Comparison of ENCODE assay signal across 43 mouse cellular contexts in genomic region chr5:87455519-87455918, GRCm38 (mm10). TPM values are rescaled to one million over a fixed set of nuclear protein-coding genes. Genes with fewer than 3 reads are reported as not detected.
"Had no signal": no experiment of that assay in that cellular context is flagged by ENCODE, and none has a peak within 500 bp of the region (broad histone marks: within the 10 kb centered on the region; RNA-seq: fewer than 3 reads in every experiment).

No protein-coding gene starts in this region.

- H3K36me3 ChIP-seq: heart, embryonic 10.5 days; heart, embryonic 12.5 days; heart, embryonic 13.5 days; heart, embryonic 15.5 days; hindbrain, embryonic 10.5 days; hindbrain, embryonic 12.5 days; hindbrain, embryonic 13.5 days; hindbrain, embryonic 15.5 days; kidney, embryonic 15.5 days had no signal

- H3K9me3 ChIP-seq: heart, embryonic 10.5 days; heart, embryonic 12.5 days; heart, embryonic 13.5 days; heart, embryonic 15.5 days; hindbrain, embryonic 10.5 days; hindbrain, embryonic 12.5 days; hindbrain, embryonic 13.5 days; hindbrain, embryonic 15.5 days; kidney, embryonic 15.5 days had no signal

- H3K4me2 ChIP-seq: heart, embryonic 11.5 days; heart, embryonic 12.5 days; heart, embryonic 13.5 days; heart, embryonic 15.5 days; hindbrain, embryonic 12.5 days; hindbrain, embryonic 13.5 days; hindbrain, embryonic 14.5 days; hindbrain, embryonic 15.5 days; kidney, embryonic 15.5 days had no signal

- H3K27me3 ChIP-seq: heart, embryonic 12.5 days; heart, embryonic 13.5 days; heart, embryonic 15.5 days; hindbrain, embryonic 12.5 days; hindbrain, embryonic 13.5 days; hindbrain, embryonic 15.5 days; kidney, embryonic 15.5 days had no signal

- ATAC-seq: hindbrain, embryonic 16.5 days; hindbrain, postnatal 0 days; inflammation-experienced regulatory T-cells, adult 6 months had no signal

- H3K9ac ChIP-seq: heart, embryonic 12.5 days; heart, embryonic 13.5 days; heart, embryonic 15.5 days; hindbrain, embryonic 12.5 days; hindbrain, embryonic 13.5 days; hindbrain, embryonic 14.5 days; hindbrain, embryonic 15.5 days; kidney, embryonic 15.5 days had no signal

- DNase-seq: heart, postnatal 10 days; heart, postnatal 14 days; heart, postnatal 4 days; kidney, adult 18-20 months; kidney, postnatal 4 days; layer of hippocampus, adult 9-11 months; layer of hippocampus, postnatal 36 days had no signal

- H3K27ac ChIP-seq: heart, embryonic 10.5 days; heart, embryonic 13.5 days; heart, embryonic 15.5 days; hindbrain, embryonic 10.5 days; hindbrain, embryonic 12.5 days; hindbrain, embryonic 13.5 days; hindbrain, embryonic 14.5 days; hindbrain, embryonic 15.5 days; hindbrain, postnatal 0 days; kidney, embryonic 15.5 days; kidney, postnatal 0 days; layer of hippocampus, adult 2 months; left cerebral cortex, adult 2 months had no signal

- H3K4me1 ChIP-seq: heart, embryonic 10.5 days; heart, embryonic 12.5 days; heart, embryonic 13.5 days; heart, embryonic 15.5 days; hindbrain, embryonic 10.5 days; hindbrain, embryonic 12.5 days; hindbrain, embryonic 13.5 days; hindbrain, embryonic 15.5 days; kidney, embryonic 15.5 days had no signal

- H3K4me3 ChIP-seq: heart, embryonic 10.5 days; heart, embryonic 12.5 days; heart, embryonic 13.5 days; heart, embryonic 15.5 days; hindbrain, embryonic 10.5 days; hindbrain, embryonic 12.5 days; hindbrain, embryonic 13.5 days; hindbrain, embryonic 15.5 days; kidney, embryonic 15.5 days; layer of hippocampus, adult 2 months; left cerebral cortex, adult 2 months had no signal

RNA-seq across cellular contexts. Expression of gene Ugt2a2, which starts 26.5 kb away (rescaled TPM):
- total RNA-seq: heart, adult 8-10 months; heart, postnatal 10 days; heart, postnatal 14 days; heart, postnatal 25 days; heart, postnatal 4 days; hematopoietic stem cell, adult 5-6 weeks; hindbrain, postnatal 0 days; layer of hippocampus, adult 18-20 months; layer of hippocampus, adult 2 months; layer of hippocampus, adult 8-10 months; layer of hippocampus, postnatal 10 days; layer of hippocampus, postnatal 14 days; layer of hippocampus, postnatal 25 days; layer of hippocampus, postnatal 36 days; left cerebral cortex, adult 18-20 months; left cerebral cortex, adult 2 months; left cerebral cortex, adult 8-10 months had no signal
- polyA plus RNA-seq: heart, embryonic 10.5 days; heart, embryonic 11.5 days; heart, embryonic 12.5 days; heart, embryonic 13.5 days; heart, embryonic 14.5 days; heart, embryonic 15.5 days; heart, embryonic 16.5 days; heart, postnatal 0 days; hindbrain, embryonic 10.5 days; hindbrain, embryonic 11.5 days; hindbrain, embryonic 12.5 days; hindbrain, embryonic 13.5 days; hindbrain, embryonic 14.5 days; hindbrain, embryonic 15.5 days; hindbrain, embryonic 16.5 days; inflammation-experienced regulatory T-cells, adult 6 months; intestine, embryonic 14.5 days; kidney, adult 2 months; kidney, embryonic 14.5 days; kidney, embryonic 15.5 days; kidney, embryonic 16.5 days; kidney, postnatal 0 days; large intestine, adult 2 months had no signal

RNA-seq across cellular contexts. Expression of gene Gm43638, which starts 31.1 kb away (rescaled TPM):
- total RNA-seq: heart, adult 8-10 months; heart, postnatal 10 days; heart, postnatal 14 days; heart, postnatal 25 days; heart, postnatal 4 days; hematopoietic stem cell, adult 5-6 weeks; hindbrain, postnatal 0 days; layer of hippocampus, adult 18-20 months; layer of hippocampus, adult 2 months; layer of hippocampus, adult 8-10 months; layer of hippocampus, postnatal 10 days; layer of hippocampus, postnatal 14 days; layer of hippocampus, postnatal 25 days; layer of hippocampus, postnatal 36 days; left cerebral cortex, adult 18-20 months; left cerebral cortex, adult 2 months; left cerebral cortex, adult 8-10 months had no signal
- polyA plus RNA-seq: heart, embryonic 10.5 days; heart, embryonic 11.5 days; heart, embryonic 12.5 days; heart, embryonic 13.5 days; heart, embryonic 14.5 days; heart, embryonic 15.5 days; heart, embryonic 16.5 days; heart, postnatal 0 days; hindbrain, embryonic 10.5 days; hindbrain, embryonic 11.5 days; hindbrain, embryonic 12.5 days; hindbrain, embryonic 13.5 days; hindbrain, embryonic 14.5 days; hindbrain, embryonic 15.5 days; hindbrain, embryonic 16.5 days; hindbrain, postnatal 0 days; inflammation-experienced regulatory T-cells, adult 6 months; intestine, embryonic 14.5 days; kidney, adult 2 months; kidney, embryonic 14.5 days; kidney, embryonic 15.5 days; kidney, embryonic 16.5 days; kidney, postnatal 0 days; large intestine, adult 2 months had no signal

RNA-seq across cellular contexts. Expression of gene Ugt2b38, which starts 31.5 kb away (rescaled TPM):
- total RNA-seq: heart, adult 8-10 months; heart, postnatal 10 days; heart, postnatal 14 days; heart, postnatal 25 days; heart, postnatal 4 days; hematopoietic stem cell, adult 5-6 weeks; hindbrain, postnatal 0 days; layer of hippocampus, adult 18-20 months; layer of hippocampus, adult 2 months; layer of hippocampus, adult 8-10 months; layer of hippocampus, postnatal 10 days; layer of hippocampus, postnatal 14 days; layer of hippocampus, postnatal 25 days; layer of hippocampus, postnatal 36 days; left cerebral cortex, adult 18-20 months; left cerebral cortex, adult 2 months; left cerebral cortex, adult 8-10 months had no signal
- polyA plus RNA-seq: heart, embryonic 10.5 days; heart, embryonic 11.5 days; heart, embryonic 12.5 days; heart, embryonic 13.5 days; heart, embryonic 14.5 days; heart, embryonic 15.5 days; heart, embryonic 16.5 days; heart, postnatal 0 days; hindbrain, embryonic 10.5 days; hindbrain, embryonic 11.5 days; hindbrain, embryonic 12.5 days; hindbrain, embryonic 13.5 days; hindbrain, embryonic 14.5 days; hindbrain, embryonic 15.5 days; hindbrain, embryonic 16.5 days; hindbrain, postnatal 0 days; inflammation-experienced regulatory T-cells, adult 6 months; intestine, embryonic 14.5 days; large intestine, adult 2 months had no signal

RNA-seq across cellular contexts. Expression of gene Ugt2a1, which starts 35.2 kb away (rescaled TPM):
- total RNA-seq: heart, adult 8-10 months; heart, postnatal 10 days; heart, postnatal 14 days; heart, postnatal 25 days; heart, postnatal 4 days; hematopoietic stem cell, adult 5-6 weeks; hindbrain, postnatal 0 days; layer of hippocampus, adult 18-20 months; layer of hippocampus, adult 2 months; layer of hippocampus, adult 8-10 months; layer of hippocampus, postnatal 10 days; layer of hippocampus, postnatal 14 days; layer of hippocampus, postnatal 25 days; layer of hippocampus, postnatal 36 days; left cerebral cortex, adult 18-20 months; left cerebral cortex, adult 2 months; left cerebral cortex, adult 8-10 months had no signal
- polyA plus RNA-seq: heart, embryonic 10.5 days; heart, embryonic 11.5 days; heart, embryonic 12.5 days; heart, embryonic 13.5 days; heart, embryonic 14.5 days; heart, embryonic 15.5 days; heart, embryonic 16.5 days; heart, postnatal 0 days; hindbrain, embryonic 10.5 days; hindbrain, embryonic 11.5 days; hindbrain, embryonic 12.5 days; hindbrain, embryonic 13.5 days; hindbrain, embryonic 14.5 days; hindbrain, embryonic 15.5 days; hindbrain, embryonic 16.5 days; hindbrain, postnatal 0 days; inflammation-experienced regulatory T-cells, adult 6 months; intestine, embryonic 14.5 days; kidney, adult 2 months; kidney, embryonic 14.5 days; kidney, embryonic 15.5 days; kidney, embryonic 16.5 days; kidney, postnatal 0 days; large intestine, adult 2 months had no signal
